Mouse (Mus musculus) small intestine, adult 2 months (tissue): ENCODE measurements around the gene Nanog. TPM values are rescaled to one million over a fixed set of nuclear protein-coding genes. Genes with fewer than 3 reads are reported as not detected.
"Not testable (repeated sequence)": the region's sequence is repeated elsewhere in the genome, so short reads cannot be mapped to it uniquely, and the experiment has no call there.

ENCODE experiments used
- H3K27ac ChIP-seq: fragments of 200-500 bp; 2 replicates; pipeline ENCODE4 v1.5.1; 2012; ENCODE audit warnings: low read depth, low read length, control low read depth, inconsistent platforms; ENCODE audit not compliant: insufficient read depth
- H3K27me3 ChIP-seq: fragments of 200-500 bp; 2 replicates; pipeline ENCODE4 v1.6.1; 2012; ENCODE audit warnings: mild to moderate bottlenecking, moderate library complexity, low read length, inconsistent platforms; ENCODE audit not compliant: control insufficient read depth, insufficient read depth
- H3K36me3 ChIP-seq: fragments of 200-500 bp; 2 replicates; pipeline ENCODE4 v1.6.1; 2012; ENCODE audit warnings: mild to moderate bottlenecking, low read length, control low read depth, inconsistent platforms; ENCODE audit not compliant: control insufficient read depth, insufficient read depth
- H3K4me1 ChIP-seq: fragments of 200-500 bp; 2 replicates; pipeline ENCODE4 v1.6.1; 2012; ENCODE audit warnings: low read length, inconsistent platforms, mixed read lengths; ENCODE audit not compliant: control insufficient read depth, insufficient read depth, insufficient read length
- H3K4me3 ChIP-seq: fragments of 200-500 bp; 2 replicates; pipeline ENCODE4 v1.5.1; 2012; ENCODE audit warnings: low read depth, mild to moderate bottlenecking, control low read depth, inconsistent platforms, low read length, moderate library complexity
- CTCF ChIP-seq: fragments of 200-500 bp; IDR thresholded peaks from 2 replicates; pipeline ENCODE4 v1.5.1; 2012; ENCODE audit warnings: low read depth, mild to moderate bottlenecking, control low read depth, inconsistent platforms, low read length, moderate library complexity, mixed read lengths; ENCODE audit not compliant: insufficient replicate concordance, insufficient read length; ENCODE audit errors: extremely low read depth
- POLR2A ChIP-seq: fragments of 200-500 bp; IDR thresholded peaks from 2 replicates; pipeline ENCODE4 v1.6.1; 2012; ENCODE audit warnings: low read depth, mild to moderate bottlenecking, control low read depth, inconsistent platforms, low read length, moderate library complexity
- WGBS: fragments of 180-500 bp; shearing (Covaris S2); methylation state at CpG from one replicate; pipeline ENCODE4 v1.1.7; 2018; 5-methylcytosine and 5-hydroxymethylcytosine counted together
- polyA plus RNA-seq: library from polyadenylated mRNA; depleted of rRNA; stranded (reverse); fragments of >200 nt; gene quantifications from 2 replicates; pipeline ENCODE4 v1.2.3, GENCODE M21; 2012

Gene Nanog
- polyA plus RNA-seq, 1 experiment, result not detected

DNA sequence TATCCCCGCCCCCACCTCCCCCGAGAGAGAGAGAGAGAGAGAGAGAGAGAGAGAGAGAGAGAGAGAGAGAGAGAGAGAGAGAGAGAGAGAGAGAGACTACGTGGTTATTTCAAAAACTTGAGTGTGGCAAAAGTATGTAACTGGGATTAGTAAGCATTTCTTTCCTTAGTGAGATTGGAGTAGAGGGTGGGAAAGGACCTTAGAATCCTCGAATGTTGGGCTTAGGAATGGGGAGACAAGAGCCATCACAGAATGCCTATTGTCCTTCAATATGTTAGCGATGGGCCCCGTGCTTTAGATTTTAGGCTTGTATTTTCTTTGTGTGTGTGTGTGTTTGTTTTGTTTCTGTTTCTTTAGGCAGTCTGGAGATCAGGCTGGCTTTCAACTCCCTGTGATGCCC, 4.0 kb upstream of the Nanog start:
- Histone ChIP-seq H3K36me3 (no peaks in the 10 kb centered on the region), H3K27me3 (no peaks in the 10 kb centered on the region), H3K4me1 (no peaks in the 10 kb centered on the region), H3K27ac (no peak overlapping the region), H3K4me3 (no peak overlapping the region)
- TF ChIP-seq POLR2A (no peak), CTCF (no peak)
- 45% methylated on average over 6 of the region's 6 CpGs for WGBS

DNA sequence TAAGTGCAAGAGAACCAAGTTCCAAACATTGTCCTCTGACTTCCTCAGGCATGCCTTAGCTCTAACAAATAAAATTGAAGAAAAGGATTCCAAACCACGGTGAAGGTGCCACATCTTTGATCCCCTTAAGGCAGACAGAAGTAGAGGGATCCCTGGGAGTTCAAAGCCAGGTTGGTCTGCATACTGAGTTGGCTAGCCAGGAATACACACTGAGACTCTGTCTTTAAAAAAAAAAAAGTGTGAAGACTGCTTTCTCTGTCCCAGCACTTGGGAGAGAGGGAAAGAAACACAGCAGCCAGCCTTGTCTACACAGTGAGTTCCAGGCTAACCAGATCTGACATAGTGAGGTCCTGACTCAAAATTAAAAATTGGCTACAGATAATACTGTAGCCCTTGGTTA, 3.6 kb upstream of the Nanog start:
- H3K27ac ChIP-seq, result no peak overlapping the region
- H3K4me3 ChIP-seq, result no peak overlapping the region
- 54% methylated on average over 1 of the region's 1 CpGs for WGBS
- TF ChIP-seq POLR2A (no peak), CTCF (no peak)
- no peaks in the 10 kb centered on the region for H3K4me1 ChIP-seq
- no peaks in the 10 kb centered on the region for H3K27me3 ChIP-seq
- no peaks in the 10 kb centered on the region for H3K36me3 ChIP-seq

DNA sequence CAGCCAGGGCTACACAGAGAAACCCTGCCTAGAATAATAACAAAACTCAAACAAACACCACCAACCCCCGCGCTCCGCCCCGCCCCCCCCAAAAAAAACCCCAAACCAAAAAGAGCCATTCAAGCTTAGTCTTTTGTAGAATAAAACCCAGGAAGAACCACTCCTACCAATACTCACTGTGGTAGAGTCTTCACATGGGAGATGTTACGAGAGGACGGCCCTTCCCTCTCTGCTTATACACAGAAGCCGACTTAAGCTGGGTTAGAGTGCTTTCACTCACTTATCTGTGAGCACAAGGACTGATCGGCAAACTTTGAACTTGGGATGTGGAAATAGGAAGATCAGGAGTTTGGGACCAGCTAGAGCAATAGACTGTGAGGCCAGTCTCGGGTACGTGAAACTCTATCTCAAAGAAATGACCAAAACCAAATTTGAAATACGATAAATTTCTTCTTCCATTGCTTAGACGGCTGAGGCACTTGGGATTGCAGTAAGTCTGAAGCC, 900 bp upstream of the Nanog start:
- TF ChIP-seq CTCF, result no peak
- TF ChIP-seq POLR2A, result no peak
- Histone ChIP-seq H3K36me3 (no peaks in the 10 kb centered on the region), H3K27ac (no peak overlapping the region), H3K4me1 (no peaks in the 10 kb centered on the region), H3K4me3 (no peak overlapping the region), H3K27me3 (no peaks in the 10 kb centered on the region)
- 61% methylated on average over 12 of the region's 12 CpGs for WGBS

DNA sequence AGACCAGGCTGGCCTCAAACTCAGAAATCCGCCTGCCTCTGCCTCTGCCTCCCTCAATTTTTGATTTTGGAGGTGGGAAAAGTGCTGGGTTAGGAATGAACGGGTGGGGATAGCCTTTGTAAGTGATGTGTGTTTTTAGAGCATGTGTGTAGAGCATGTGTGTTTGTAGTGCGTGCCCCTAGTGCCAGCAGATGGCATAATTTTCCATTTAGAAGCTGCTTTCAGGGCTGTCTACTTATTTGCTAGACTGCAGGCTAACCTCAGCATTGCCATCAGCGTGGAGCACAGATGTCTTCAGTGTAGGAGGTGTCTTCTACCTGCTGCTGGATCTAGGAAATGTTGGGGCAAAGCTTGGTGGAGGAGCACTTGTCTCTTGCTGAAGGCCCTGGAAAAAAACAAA, 1.5 kb downstream of the Nanog start:
- Histone ChIP-seq H3K4me3 (no peak overlapping the region), H3K27me3 (no peaks in the 10 kb centered on the region), H3K27ac (no peak overlapping the region), H3K36me3 (no peaks in the 10 kb centered on the region), H3K4me1 (no peaks in the 10 kb centered on the region)
- TF ChIP-seq POLR2A (no peak), CTCF (no peak)
- WGBS, result 59% methylated on average over 4 of the region's 4 CpGs

DNA sequence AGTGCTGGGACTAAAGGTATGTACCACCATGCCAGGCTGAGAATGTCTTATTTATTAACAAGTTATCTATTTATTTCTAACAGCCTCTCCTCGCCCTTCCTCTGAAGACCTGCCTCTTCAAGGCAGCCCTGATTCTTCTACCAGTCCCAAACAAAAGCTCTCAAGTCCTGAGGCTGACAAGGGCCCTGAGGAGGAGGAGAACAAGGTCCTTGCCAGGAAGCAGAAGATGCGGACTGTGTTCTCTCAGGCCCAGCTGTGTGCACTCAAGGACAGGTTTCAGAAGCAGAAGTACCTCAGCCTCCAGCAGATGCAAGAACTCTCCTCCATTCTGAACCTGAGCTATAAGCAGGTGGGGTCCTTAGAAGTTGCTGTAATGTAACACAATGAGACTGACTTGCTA, 4.2 kb downstream of the Nanog start:
- no peak overlapping the region for H3K4me3 ChIP-seq
- H3K27me3 ChIP-seq, result no peaks in the 10 kb centered on the region; the same call in 1 of the 2 replicates
- H3K36me3 ChIP-seq, result no peaks in the 10 kb centered on the region
- no peak for TF ChIP-seq POLR2A
- no peak for TF ChIP-seq CTCF
- WGBS, result 60% methylated on average over 2 of the region's 2 CpGs
- no peaks in the 10 kb centered on the region for H3K4me1 ChIP-seq
- H3K27ac ChIP-seq, result no peak overlapping the region

DNA sequence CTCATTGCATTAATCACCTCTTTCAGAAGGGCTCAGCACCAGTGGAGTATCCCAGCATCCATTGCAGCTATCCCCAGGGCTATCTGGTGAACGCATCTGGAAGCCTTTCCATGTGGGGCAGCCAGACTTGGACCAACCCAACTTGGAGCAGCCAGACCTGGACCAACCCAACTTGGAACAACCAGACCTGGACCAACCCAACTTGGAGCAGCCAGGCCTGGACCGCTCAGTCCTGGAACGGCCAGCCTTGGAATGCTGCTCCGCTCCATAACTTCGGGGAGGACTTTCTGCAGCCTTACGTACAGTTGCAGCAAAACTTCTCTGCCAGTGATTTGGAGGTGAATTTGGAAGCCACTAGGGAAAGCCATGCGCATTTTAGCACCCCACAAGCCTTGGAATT, 5.8 kb downstream of the Nanog start:
- not testable (repeated sequence) for H3K36me3 ChIP-seq, H3K4me3 ChIP-seq, H3K27ac ChIP-seq, H3K27me3 ChIP-seq, H3K4me1 ChIP-seq
- WGBS, result 93% methylated on average over 7 of the region's 7 CpGs

DNA sequence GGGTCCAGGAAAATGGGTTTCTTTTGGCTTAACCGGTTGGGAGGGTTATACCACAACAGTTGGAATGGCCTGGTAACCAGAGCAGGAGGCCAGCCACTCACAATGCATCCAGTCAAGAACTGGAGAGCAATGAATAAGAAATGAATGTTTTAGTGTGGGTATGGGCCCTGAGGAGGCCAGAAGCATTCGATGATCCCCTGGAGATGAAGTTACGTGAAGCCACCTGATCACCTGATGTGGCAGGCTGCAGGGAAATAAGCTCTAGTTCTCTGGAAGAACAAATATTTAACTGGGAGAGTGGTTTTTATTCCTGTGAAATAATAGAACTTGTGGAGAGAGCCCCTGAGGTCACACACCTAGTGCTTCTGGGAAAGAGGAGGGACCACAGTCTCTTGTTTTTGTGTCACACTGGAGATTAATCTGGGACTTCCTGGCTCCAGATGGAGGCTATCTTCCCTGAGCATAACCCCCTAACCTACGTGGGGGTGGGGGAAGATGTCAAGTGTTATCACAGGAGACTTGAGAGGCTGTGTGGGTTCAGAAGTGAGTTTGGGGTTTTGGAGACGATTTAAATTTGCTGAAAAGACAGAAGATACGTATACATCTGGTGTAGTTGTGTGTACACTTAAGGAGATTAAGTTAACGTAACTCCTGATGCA, 7.5 kb downstream of the Nanog start:
- no peak for TF ChIP-seq POLR2A
- TF ChIP-seq CTCF, result no peak
- H3K4me1 ChIP-seq, result no peaks in the 10 kb centered on the region
- no peak overlapping the region for H3K4me3 ChIP-seq
- H3K36me3 ChIP-seq, result no peaks in the 10 kb centered on the region
- no peak overlapping the region for H3K27ac ChIP-seq
- 57% methylated on average over 7 of the region's 7 CpGs for WGBS
- no peaks in the 10 kb centered on the region; the same call in 1 of the 2 replicates for H3K27me3 ChIP-seq

DNA sequence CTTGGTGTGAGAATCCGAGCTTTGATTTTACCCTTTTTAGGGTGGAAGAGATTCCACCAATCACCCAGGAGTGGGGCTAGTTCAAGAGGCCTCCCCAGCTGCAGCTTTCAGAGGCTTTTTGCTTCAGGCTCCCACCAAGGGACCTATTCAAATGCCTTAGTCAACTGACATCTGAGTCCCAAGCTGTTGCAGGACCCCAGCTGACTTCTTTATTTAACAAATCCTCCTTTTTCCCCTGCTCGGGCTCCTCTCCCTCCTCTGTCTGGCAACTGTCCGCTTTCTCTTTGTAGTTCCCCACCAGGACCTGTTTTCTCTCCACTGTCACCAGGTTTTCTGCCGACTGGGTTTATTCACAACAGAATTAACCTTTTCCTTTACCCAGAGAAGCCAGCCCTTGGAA, 8.6 kb downstream of the Nanog start:
- no peak overlapping the region for H3K27ac ChIP-seq
- WGBS, result 35% methylated on average over 4 of the region's 4 CpGs
- TF ChIP-seq POLR2A (no peak), CTCF (no peak)
- no peaks in the 10 kb centered on the region for H3K4me1 ChIP-seq
- peaks cover 2% of the 10 kb centered on the region; the same call in 1 of the 2 replicates for H3K27me3 ChIP-seq
- H3K36me3 ChIP-seq, result no peaks in the 10 kb centered on the region
- H3K4me3 ChIP-seq, result no peak overlapping the region

DNA sequence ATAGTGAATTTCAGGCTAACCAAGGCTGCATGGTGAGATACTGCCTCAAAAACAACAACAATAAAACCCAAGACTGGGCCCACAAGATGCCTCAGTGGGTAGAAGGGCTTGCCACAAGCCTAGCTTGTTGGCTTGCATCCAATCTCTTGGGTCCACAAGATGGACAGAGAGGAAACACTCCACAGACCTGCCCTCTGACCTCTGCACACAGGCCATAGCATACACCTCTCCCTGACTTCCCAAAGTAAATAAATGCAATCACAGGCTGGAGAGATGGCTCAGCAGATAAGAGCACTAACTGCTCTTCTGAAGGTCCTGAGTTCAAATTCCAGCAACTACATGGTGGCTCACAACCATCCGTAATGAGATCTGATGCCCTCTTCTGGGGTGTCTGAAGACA, 10.9 kb downstream of the Nanog start:
- H3K27me3 ChIP-seq, H3K36me3 ChIP-seq, H3K4me3 ChIP-seq, H3K27ac ChIP-seq, H3K4me1 ChIP-seq: not testable (repeated sequence)
- WGBS, result 79% methylated on average over 1 of the region's 1 CpGs
